Mouse (Mus musculus) liver, embryonic 11.5 days (tissue): Measurements from ENCODE around the gene Olfr1199. TPM values are rescaled to one million over a fixed set of nuclear protein-coding genes. Genes with fewer than 3 reads are reported as not detected.

Experiments
- ATAC-seq: fragments of 200-750 bp; cut with Nextera tagmentation; replicated peaks from 2 replicates; pipeline ENCODE4 v1.8.0; 2017; ENCODE audit warnings: moderate number of reproducible peaks, mild to moderate bottlenecking, moderate TSS enrichment, moderate library complexity; ENCODE audit not compliant: low FRiP score
- DNase-seq: peaks from one replicate; pipeline ENCODE4 v3.0.0-alpha.2; 2017; ENCODE audit warnings: low spot score
- H3K27ac ChIP-seq: fragments of 300-500 bp; sonication (generic); 2 replicates; pipeline ENCODE4 v1.5.1; 2014; ENCODE audit warnings: mild to moderate bottlenecking, low read depth, low read length, control low read depth
- H3K27me3 ChIP-seq: fragments of 300-500 bp; sonication (generic); replicated peaks from 2 replicates; pipeline ENCODE4 v1.6.1; 2014; ENCODE audit warnings: low read length, mixed read lengths; ENCODE audit not compliant: control insufficient read depth, insufficient read depth
- H3K36me3 ChIP-seq: fragments of 300-500 bp; sonication (generic); 2 replicates; pipeline ENCODE4 v1.6.1; 2014; ENCODE audit warnings: mild to moderate bottlenecking, low read length, moderate library complexity, mixed read lengths; ENCODE audit not compliant: control insufficient read depth, insufficient read depth
- H3K4me1 ChIP-seq: fragments of 300-500 bp; sonication (generic); replicated peaks from 2 replicates; pipeline ENCODE4 v1.6.1; 2014; ENCODE audit warnings: low read length, mixed read lengths; ENCODE audit not compliant: control insufficient read depth, insufficient read depth
- H3K4me2 ChIP-seq: fragments of 300-500 bp; sonication (generic); 2 replicates; pipeline ENCODE4 v1.6.1; 2014; ENCODE audit warnings: mild to moderate bottlenecking, control low read depth, moderate library complexity
- H3K4me3 ChIP-seq: fragments of 300-500 bp; sonication (generic); 2 replicates; pipeline ENCODE4 v1.5.1; 2014; ENCODE audit warnings: low read depth, low read length, control low read depth
- H3K9ac ChIP-seq: fragments of 300-500 bp; sonication (generic); 2 replicates; pipeline ENCODE4 v1.6.1; 2014; ENCODE audit warnings: low read depth, low read length, control low read depth
- H3K9me3 ChIP-seq: fragments of 300-500 bp; sonication (generic); 2 replicates; pipeline ENCODE4 v1.6.1; 2016; ENCODE audit warnings: low read length, inconsistent platforms, mixed read lengths; ENCODE audit not compliant: control insufficient read depth
- WGBS: fragments of 180-500 bp; shearing (Covaris S2); extraction: QIAGEN DNeasy Blood & Tissue Kit; methylation state at CpG from one replicate; pipeline ENCODE4 v1.1.7; 2014; 5-methylcytosine and 5-hydroxymethylcytosine counted together
- polyA plus RNA-seq: library from polyadenylated mRNA; unstranded; fragments of >200 nt; fragmentation: Nextera tagmentation; extraction: Ambion mirVana; gene quantifications from 2 replicates; pipeline ENCODE4 v1.2.1, GENCODE M21; 2014

The Olfr1199 gene
- polyA plus RNA-seq = not detected in 2 replicates

GRCm38 (mm10) chr2:88760369-88760768 lies at the start of gene Olfr1199:
Gene Olfr1199 (minus strand): TSS chr2:88760469.
- H3K9ac ChIP-seq = no peak within 1 kb of the TSS
- H3K9me3 ChIP-seq = no peaks in the 10 kb centered on the region
- ATAC-seq (no peak), DNase-seq (no peak)
- no peak within 1 kb of the TSS for H3K27ac ChIP-seq
- 77% methylated on average over 2 of the region's 2 CpGs for WGBS
- H3K4me3 ChIP-seq = no peak within 1 kb of the TSS
- no peak within 1 kb of the TSS for H3K4me2 ChIP-seq
- H3K4me1 ChIP-seq = no peaks in the 10 kb centered on the region
- no peaks in the 10 kb centered on the region for H3K36me3 ChIP-seq
- H3K27me3 ChIP-seq = no peaks in the 10 kb centered on the region

- Histone ChIP-seq H3K27ac (no peak within 1 kb of the TSS), H3K4me2 (no peak within 1 kb of the TSS), H3K36me3 (no peaks in the 10 kb centered on the region), H3K9ac (no peak within 1 kb of the TSS), H3K4me3 (no peak within 1 kb of the TSS), H3K27me3 (no peaks in the 10 kb centered on the region), H3K4me1 (no peaks in the 10 kb centered on the region), H3K9me3 (no peaks in the 10 kb centered on the region)
- ATAC-seq (no peak), DNase-seq (no peak)
- 83% methylated on average over 6 of the region's 6 CpGs for WGBS
Observed at GRCm38 (mm10) chr2:88792736-88793135, 32.5 kb upstream of the Olfr1199 start, which contains the start of gene Olfr1201. Gene Olfr1201 (plus strand): TSS chr2:88793036.

GRCm38 (mm10) chr2:88770388-88770787 lies 10.1 kb upstream of the Olfr1199 start, which contains the start of gene Olfr1200:
Gene Olfr1200 (minus strand): TSS chr2:88770488.
- no peaks in the 10 kb centered on the region for H3K27me3 ChIP-seq
- DNase-seq (no peak), ATAC-seq (no peak)
- 70% methylated on average over 2 of the region's 2 CpGs for WGBS
- no peak within 1 kb of the TSS for H3K4me3 ChIP-seq
- H3K27ac ChIP-seq = no peak within 1 kb of the TSS
- no peaks in the 10 kb centered on the region for H3K9me3 ChIP-seq
- no peaks in the 10 kb centered on the region for H3K36me3 ChIP-seq
- H3K9ac ChIP-seq = no peak within 1 kb of the TSS
- H3K4me2 ChIP-seq = no peak within 1 kb of the TSS
- H3K4me1 ChIP-seq = no peaks in the 10 kb centered on the region

GRCm38 (mm10) chr2:88751270-88751669 lies 9.0 kb downstream of the Olfr1199 start, which contains the start of gene Olfr1198:
Gene Olfr1198 (minus strand): TSS chr2:88751370.
- 92% methylated on average over 2 of the region's 2 CpGs for WGBS

DNA sequence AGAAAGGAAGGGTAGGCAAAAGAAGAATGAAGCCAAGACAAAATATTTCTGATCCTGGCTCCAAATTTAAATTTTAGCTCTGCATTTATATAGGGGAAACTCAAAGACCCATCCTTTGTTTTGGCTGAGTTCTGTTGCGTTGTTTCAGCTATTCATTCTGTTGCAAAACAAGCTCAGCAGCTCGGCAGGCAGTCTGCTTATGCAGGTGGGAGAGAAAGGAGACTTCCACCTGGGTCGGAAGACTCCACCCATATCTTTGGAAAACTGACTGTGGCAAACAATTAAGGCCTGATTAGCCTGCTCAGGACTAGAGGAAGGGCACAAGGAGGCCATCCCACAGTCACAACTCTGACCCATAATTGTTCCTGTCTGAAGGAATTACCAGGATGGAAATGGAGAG lies 16.9 kb downstream of the Olfr1199 start:
- Histone ChIP-seq H3K36me3 (no peaks in the 10 kb centered on the region), H3K4me1 (no peaks in the 10 kb centered on the region), H3K27ac (no peak overlapping the region), H3K4me3 (no peak overlapping the region), H3K27me3 (no peaks in the 10 kb centered on the region), H3K9ac (no peak overlapping the region), H3K9me3 (no peaks in the 10 kb centered on the region), H3K4me2 (no peak overlapping the region)
- no peak for DNase-seq
- 77% methylated on average over 3 of the region's 3 CpGs for WGBS
- ATAC-seq = no peak

More at GRCm38 (mm10) chr2:88751270-88751669, 9.0 kb downstream of the Olfr1199 start, which contains the start of gene Olfr1198:
- no peaks in the 10 kb centered on the region for H3K9me3 ChIP-seq
- no peak within 1 kb of the TSS for H3K27ac ChIP-seq
- no peak within 1 kb of the TSS for H3K4me2 ChIP-seq
- H3K27me3 ChIP-seq = no peaks in the 10 kb centered on the region
- no peaks in the 10 kb centered on the region for H3K36me3 ChIP-seq
- no peaks in the 10 kb centered on the region for H3K4me1 ChIP-seq
- DNase-seq (no peak), ATAC-seq (no peak)
- no peak within 1 kb of the TSS for H3K9ac ChIP-seq
- no peak within 1 kb of the TSS for H3K4me3 ChIP-seq

DNA sequence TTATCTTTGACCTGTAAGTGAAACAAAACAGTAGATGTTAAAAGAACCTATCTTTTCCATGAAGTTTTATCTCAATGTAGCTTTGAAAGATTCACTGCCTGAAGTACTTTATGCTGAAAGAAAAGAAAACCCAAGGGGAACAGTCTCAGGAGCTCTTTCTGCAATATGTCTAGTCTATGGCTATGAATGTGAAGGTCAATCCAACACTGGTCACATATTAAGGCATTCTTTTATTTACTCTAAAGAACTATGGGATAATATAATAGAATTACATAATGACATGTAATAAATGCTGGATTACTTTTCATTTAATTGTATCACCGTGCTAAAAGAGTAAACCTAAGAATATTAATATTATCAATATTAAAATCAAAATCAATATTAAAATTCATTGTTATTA lies 28.0 kb downstream of the Olfr1199 start, which contains the start of gene Olfr1197:
Olfr1197 (minus strand) TSS at position 101 of the 400 bp plus-strand sequence.
- 69% methylated on average over 1 of the region's 1 CpGs for WGBS
- no peaks in the 10 kb centered on the region for H3K9me3 ChIP-seq
- ATAC-seq (no peak), DNase-seq (no peak)
- H3K4me3 ChIP-seq = no peak within 1 kb of the TSS
- H3K27ac ChIP-seq = no peak within 1 kb of the TSS
- H3K9ac ChIP-seq = no peak within 1 kb of the TSS
- no peak within 1 kb of the TSS for H3K4me2 ChIP-seq
- no peaks in the 10 kb centered on the region for H3K4me1 ChIP-seq
- H3K36me3 ChIP-seq = no peaks in the 10 kb centered on the region
- no peaks in the 10 kb centered on the region for H3K27me3 ChIP-seq

DNA sequence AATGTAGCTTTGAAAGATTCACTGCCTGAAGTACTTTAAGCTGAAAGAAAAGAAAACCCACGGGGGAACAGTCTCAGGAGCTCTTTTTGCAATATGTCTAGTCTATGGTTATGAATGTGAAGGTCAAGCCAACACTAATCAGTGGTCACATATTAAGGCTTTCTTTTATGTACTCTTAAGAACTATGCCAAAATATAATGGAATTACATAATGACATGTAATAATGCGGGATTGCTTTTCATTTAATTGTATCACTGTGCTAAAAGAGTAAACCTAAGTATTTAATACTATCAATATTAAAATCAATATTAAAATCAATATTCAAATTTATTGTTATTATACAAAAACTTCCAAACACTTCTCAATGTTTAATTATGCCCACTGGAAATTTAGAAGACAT lies 55.8 kb downstream of the Olfr1199 start, which contains the start of gene Olfr1196:
Olfr1196 (minus strand) TSS at position 101 of the 400 bp plus-strand sequence.
- WGBS = 74% methylated on average over 2 of the region's 2 CpGs
- no peak within 1 kb of the TSS for H3K4me3 ChIP-seq
- no peaks in the 10 kb centered on the region for H3K36me3 ChIP-seq
- ATAC-seq (no peak), DNase-seq (no peak)
- no peaks in the 10 kb centered on the region for H3K4me1 ChIP-seq
- H3K4me2 ChIP-seq = no peak within 1 kb of the TSS
- no peak within 1 kb of the TSS for H3K9ac ChIP-seq
- no peaks in the 10 kb centered on the region for H3K27me3 ChIP-seq
- H3K27ac ChIP-seq = no peak within 1 kb of the TSS
- no peaks in the 10 kb centered on the region for H3K9me3 ChIP-seq

Other genes with a start within 250 kb of the Olfr1199 start
- not detected in 2 replicates for gene Olfr1186, start 241.9 kb downstream of the Olfr1199 start, polyA plus RNA-seq
- gene Olfr1188, start 203.5 kb downstream of the Olfr1199 start, polyA plus RNA-seq = not detected in 2 replicates
- not detected in 2 replicates for gene Olfr1189, start 174.0 kb downstream of the Olfr1199 start, polyA plus RNA-seq
- not detected in 2 replicates for gene Olfr1191-ps1, start 119.9 kb downstream of the Olfr1199 start, polyA plus RNA-seq
- gene Olfr1192-ps1, start 112.0 kb downstream of the Olfr1199 start, polyA plus RNA-seq = not detected in 2 replicates
- not detected in 2 replicates for gene Olfr1193, start 84.8 kb downstream of the Olfr1199 start, polyA plus RNA-seq
- not detected in 2 replicates for gene Olfr1195, start 71.3 kb downstream of the Olfr1199 start, polyA plus RNA-seq
- not detected in 2 replicates for gene Olfr1196, start 55.9 kb downstream of the Olfr1199 start, polyA plus RNA-seq
- not detected in 2 replicates for gene Olfr1197, start 28.1 kb downstream of the Olfr1199 start, polyA plus RNA-seq
- gene Olfr1198, start 9.1 kb downstream of the Olfr1199 start, polyA plus RNA-seq = not detected in 2 replicates
- not detected in 2 replicates for gene Olfr1200, start 10.0 kb upstream of the Olfr1199 start, polyA plus RNA-seq
- not detected in 2 replicates for gene Olfr1201, start 32.6 kb upstream of the Olfr1199 start, polyA plus RNA-seq
- gene Olfr1202, start 54.0 kb upstream of the Olfr1199 start, polyA plus RNA-seq = not detected in 2 replicates
- gene Olfr1205, start 69.3 kb upstream of the Olfr1199 start, polyA plus RNA-seq = not detected in 2 replicates
- not detected in 2 replicates for gene Olfr1204, start 88.8 kb upstream of the Olfr1199 start, polyA plus RNA-seq
- gene Olfr1206, start 102.8 kb upstream of the Olfr1199 start, polyA plus RNA-seq = not detected in 2 replicates
- gene Olfr1208, start 141.8 kb upstream of the Olfr1199 start, polyA plus RNA-seq = not detected in 2 replicates
- gene Olfr1209, start 154.7 kb upstream of the Olfr1199 start, polyA plus RNA-seq = not detected in 2 replicates
- gene Olfr1211, start 177.6 kb upstream of the Olfr1199 start, polyA plus RNA-seq = not detected in 2 replicates
- gene Olfr1212, start 193.5 kb upstream of the Olfr1199 start, polyA plus RNA-seq = not detected in 2 replicates
- not detected in 2 replicates for gene Gm13762, start 219.8 kb upstream of the Olfr1199 start, polyA plus RNA-seq
- gene Olfr1214, start 232.2 kb upstream of the Olfr1199 start, polyA plus RNA-seq = not detected in 2 replicates
- gene Olfr1215, start 246.5 kb upstream of the Olfr1199 start, polyA plus RNA-seq = not detected in 2 replicates